Mouse (Mus musculus) cerebellum, adult (tissue): ENCODE data around the gene Fgfr2.

ENCODE experiments used
- ATAC-seq: cut with Nextera tagmentation; 2 replicates; pipeline ENCODE4 v1.9.2; 2017; ENCODE audit warnings: mild to moderate bottlenecking, moderate library complexity, mixed read lengths; ENCODE audit not compliant: insufficient number of reproducible peaks, low FRiP score, low TSS enrichment

Gene Fgfr2

GRCm38 (mm10) chr7:133011611-133012010, 111.5 kb downstream of the Fgfr2 start:
- no peak for ATAC-seq

GRCm38 (mm10) chr7:133011191-133011590, 112.0 kb downstream of the Fgfr2 start:
- ATAC-seq, result 0 out of 2 replicates have a peak, but pooled peaks have one; percentile 17

GRCm38 (mm10) chr7:133010477-133010876, 112.7 kb downstream of the Fgfr2 start:
- no peak for ATAC-seq

GRCm38 (mm10) chr7:133009676-133010075, 113.5 kb downstream of the Fgfr2 start:
- no peak for ATAC-seq

- ATAC-seq, result no peak
These were observed 114.5 kb downstream of the Fgfr2 start for GRCm38 (mm10) chr7:133008663-133009062.

- no peak for ATAC-seq
These were observed 115.8 kb downstream of the Fgfr2 start for GRCm38 (mm10) chr7:133007343-133007742.

GRCm38 (mm10) chr7:133005772-133006171, 117.4 kb downstream of the Fgfr2 start:
- ATAC-seq, result no peak

- ATAC-seq, result 0 out of 2 replicates have a peak, but pooled peaks have one; percentile 46
These were observed 119.7 kb downstream of the Fgfr2 start for GRCm38 (mm10) chr7:133003421-133003820.

GRCm38 (mm10) chr7:133002271-133002670, 120.9 kb downstream of the Fgfr2 start:
- ATAC-seq, result no peak

- no peak for ATAC-seq
These were observed 121.8 kb downstream of the Fgfr2 start for GRCm38 (mm10) chr7:133001388-133001787.

- ATAC-seq, result no peak
These were observed 124.1 kb downstream of the Fgfr2 start for GRCm38 (mm10) chr7:132999061-132999460.

- no peak for ATAC-seq
These were observed 124.5 kb downstream of the Fgfr2 start for GRCm38 (mm10) chr7:132998639-132999038.

GRCm38 (mm10) chr7:132996391-132996790, 126.8 kb downstream of the Fgfr2 start:
- ATAC-seq, result no peak

GRCm38 (mm10) chr7:132994628-132995191, 128.4 kb downstream of the Fgfr2 start:
- ATAC-seq, result no peak

GRCm38 (mm10) chr7:132994120-132994519, 129.0 kb downstream of the Fgfr2 start:
- ATAC-seq, result no peak

- no peak for ATAC-seq
These were observed 130.1 kb downstream of the Fgfr2 start for GRCm38 (mm10) chr7:132992967-132993615.

GRCm38 (mm10) chr7:132991240-132991900, 131.8 kb downstream of the Fgfr2 start:
- no peak for ATAC-seq

- no peak for ATAC-seq
These were observed 133.3 kb downstream of the Fgfr2 start for GRCm38 (mm10) chr7:132989839-132990238.

- no peak for ATAC-seq
These were observed 140.5 kb downstream of the Fgfr2 start for GRCm38 (mm10) chr7:132982639-132983038.

- no peak for ATAC-seq
These were observed 145.2 kb downstream of the Fgfr2 start for GRCm38 (mm10) chr7:132977981-132978380.

GRCm38 (mm10) chr7:132976079-132976478, 147.1 kb downstream of the Fgfr2 start:
- ATAC-seq, result no peak

- ATAC-seq, result no peak
These were observed 151.1 kb downstream of the Fgfr2 start for GRCm38 (mm10) chr7:132972079-132972478.
